Mouse (Mus musculus) T-helper 17 cell (primary cell): ENCODE results near the gene Rasgrf2.

ENCODE experiments used
- in situ Hi-C, 2 experiments: fragments of 300-600 bp; cut with MboI, MseI; formaldehyde crosslinking; loops; 1 replicate in 1 of 2; 2 replicates in 1 of 2; pipeline ENCODE4 v1.15.1; 2025; ENCODE audit warnings: high pct_unique_total_duplicates in 2 of 2

Gene Rasgrf2

DNA sequence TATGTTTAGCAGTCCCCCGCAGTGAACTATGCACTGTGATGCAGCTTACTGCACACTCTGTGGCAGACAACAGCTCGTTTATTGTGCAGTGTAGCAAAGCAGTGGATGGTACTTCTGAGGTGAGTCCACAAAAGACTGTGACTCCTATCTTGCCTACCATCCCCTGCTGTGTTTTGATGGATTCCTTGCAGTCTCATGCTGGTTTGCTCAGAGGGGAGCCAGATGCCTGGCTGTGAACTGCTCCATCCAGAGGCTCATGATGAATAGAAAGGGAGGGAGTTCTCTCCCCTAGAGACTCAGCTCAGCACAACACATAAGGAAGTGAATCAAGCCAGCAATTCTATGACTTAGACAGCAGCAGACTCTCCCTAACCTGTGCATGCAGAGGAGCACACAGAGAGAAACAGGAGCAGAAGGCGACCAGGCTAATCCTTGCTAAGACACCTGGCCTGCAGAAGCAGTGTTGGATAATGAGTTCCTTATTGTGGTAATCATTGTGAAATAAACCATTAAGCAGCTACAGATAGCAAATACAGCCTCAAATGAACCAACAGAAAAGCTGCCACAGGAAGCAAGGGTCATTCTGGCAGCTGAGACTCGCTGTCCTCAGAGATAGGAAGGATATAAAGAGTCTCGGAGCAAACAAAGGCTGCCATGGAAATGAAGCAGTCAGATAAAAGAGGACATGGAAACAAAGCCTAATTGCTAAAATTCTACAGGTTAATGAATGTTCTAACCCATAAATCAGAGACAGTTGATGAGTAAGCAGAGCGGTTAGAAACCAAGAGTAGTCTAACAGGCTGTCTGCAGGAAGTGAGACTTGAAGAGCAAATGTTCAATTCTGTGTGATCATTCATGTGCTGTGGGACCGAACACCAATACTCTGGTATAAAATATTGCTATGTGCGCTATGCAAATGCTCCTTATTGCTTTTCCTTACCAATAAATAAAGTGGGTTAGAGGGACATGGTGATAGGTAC lies 89.6 kb downstream of the Rasgrf2 start:
- in situ Hi-C loops: loop anchor here in 1 of 2 experiments (5.0 kb wide), 1 partner anchor 75 kb away; no protein-coding TSS in a partner anchor

- in situ Hi-C loops: no loop called here
These were observed 100.9 kb downstream of the Rasgrf2 start for GRCm38 (mm10) chr13:92030364-92031057.

DNA sequence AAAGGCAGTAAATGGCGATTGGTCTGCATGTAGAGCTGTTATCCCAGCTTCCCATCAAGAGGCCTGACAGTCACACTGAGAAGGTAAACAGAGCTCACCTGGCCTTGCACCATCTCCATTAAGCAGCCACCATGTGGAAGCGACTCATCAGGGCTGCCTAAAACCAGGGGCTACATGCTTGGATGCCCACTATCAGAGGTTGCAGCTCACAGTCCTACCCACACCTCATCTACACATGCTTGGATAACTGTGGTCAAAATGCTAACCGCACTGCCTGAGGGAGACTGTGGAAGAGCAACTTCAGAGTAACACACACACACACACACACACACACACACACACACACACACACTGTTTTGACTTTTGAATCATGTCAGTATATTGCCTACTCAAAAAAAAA lies 101.8 kb downstream of the Rasgrf2 start:
- in situ Hi-C loops: no loop called here

DNA sequence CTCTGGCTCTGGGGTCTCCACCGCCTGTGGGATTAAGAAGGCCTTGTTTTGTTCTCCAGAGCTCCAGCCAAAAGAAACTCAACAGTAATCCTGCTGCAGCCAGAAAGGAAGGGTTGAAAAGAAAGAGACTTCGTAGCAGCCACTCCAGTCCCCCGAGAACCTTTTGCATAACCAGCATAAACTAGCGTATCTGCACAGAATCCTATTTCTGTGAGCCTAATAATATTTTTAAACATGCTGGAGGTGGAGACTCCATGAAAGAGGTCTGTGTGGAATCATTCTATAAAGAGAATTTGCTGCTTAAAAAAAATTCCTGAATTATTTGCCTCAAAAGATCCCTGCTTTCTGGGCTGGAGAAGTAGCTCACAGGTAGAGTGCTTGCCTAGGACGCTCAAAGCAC lies 103.5 kb downstream of the Rasgrf2 start:
- in situ Hi-C loops: no loop called here

- in situ Hi-C loops: no loop called here
These were observed 104.8 kb downstream of the Rasgrf2 start for GRCm38 (mm10) chr13:92026651-92027050.

- in situ Hi-C loops: no loop called here
These were observed 106.3 kb downstream of the Rasgrf2 start for GRCm38 (mm10) chr13:92025124-92025523.

GRCm38 (mm10) chr13:92022202-92022601 lies 109.3 kb downstream of the Rasgrf2 start:
- in situ Hi-C loops: loop anchor here in 1 of 2 experiments (5.0 kb wide), 2 partner anchors 40 to 70 kb away; no protein-coding TSS in a partner anchor

- in situ Hi-C loops: no loop called here
These were observed 134.5 kb downstream of the Rasgrf2 start for GRCm38 (mm10) chr13:91996929-91997328.

DNA sequence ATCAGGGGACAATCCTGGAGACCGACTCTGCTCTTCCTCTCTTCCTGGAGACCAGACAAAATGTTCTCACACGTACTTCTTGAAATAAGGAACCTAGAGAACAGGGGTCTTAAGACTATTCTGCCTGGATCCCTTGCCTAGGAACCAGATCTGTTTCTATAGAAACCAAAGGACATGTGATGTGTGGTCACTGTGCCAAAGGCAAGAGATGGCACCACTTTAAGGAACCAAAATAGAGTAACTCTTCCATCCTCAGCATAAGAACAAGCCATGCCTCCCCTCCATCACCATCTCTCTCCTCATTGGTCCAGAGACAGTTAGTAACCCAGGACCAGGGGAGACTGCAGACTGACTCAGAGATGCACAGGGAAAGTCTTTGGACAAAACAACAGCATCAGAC lies 140.0 kb downstream of the Rasgrf2 start:
- in situ Hi-C loops: no loop called here

DNA sequence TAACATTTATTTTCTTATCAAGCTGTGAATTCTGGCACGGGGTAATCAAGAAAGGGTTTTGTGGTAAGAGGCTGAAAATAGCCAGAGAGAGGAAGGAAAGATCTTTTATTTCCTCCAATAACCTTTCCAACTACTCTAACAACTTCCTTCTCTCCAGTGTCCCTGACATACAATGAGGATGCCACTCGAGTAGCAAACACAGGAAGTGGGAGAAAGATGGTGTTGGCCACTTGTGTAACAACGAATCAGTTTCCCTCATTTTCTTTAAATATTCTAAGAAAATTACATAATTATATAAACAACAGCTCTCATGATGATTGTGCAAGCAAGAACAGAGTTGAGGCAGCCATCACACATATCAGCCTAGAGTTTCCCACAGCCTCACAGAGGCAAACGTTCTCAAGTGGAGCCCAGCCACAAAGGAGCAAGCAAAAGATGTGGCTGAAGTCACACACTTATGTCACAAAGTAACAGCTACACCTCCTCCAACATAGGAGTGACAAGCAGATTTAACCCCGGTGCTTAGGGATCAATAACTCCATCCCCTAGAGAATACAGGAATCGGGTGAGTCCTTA lies 140.7 kb downstream of the Rasgrf2 start:
- in situ Hi-C loops: no loop called here

DNA sequence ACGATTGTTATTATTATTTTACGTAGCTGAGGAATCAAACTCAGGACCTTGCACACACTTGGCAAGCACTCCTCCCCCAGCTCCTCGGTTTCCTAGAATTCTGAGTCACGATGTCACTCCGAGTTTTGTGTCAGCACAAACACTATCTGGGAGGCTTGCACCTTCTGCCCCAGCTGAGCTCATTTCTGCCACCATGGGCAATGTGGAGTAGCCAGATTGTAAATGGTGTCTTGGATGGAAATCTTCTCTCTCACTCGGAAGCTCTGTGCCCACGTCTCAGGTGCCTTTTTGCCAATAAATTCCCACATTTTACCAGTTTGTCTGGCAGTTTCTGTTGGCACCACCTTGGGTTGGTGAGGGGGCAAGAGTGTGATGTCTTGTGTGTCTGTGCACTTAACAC lies 143.1 kb downstream of the Rasgrf2 start:
- in situ Hi-C loops: no loop called here

DNA sequence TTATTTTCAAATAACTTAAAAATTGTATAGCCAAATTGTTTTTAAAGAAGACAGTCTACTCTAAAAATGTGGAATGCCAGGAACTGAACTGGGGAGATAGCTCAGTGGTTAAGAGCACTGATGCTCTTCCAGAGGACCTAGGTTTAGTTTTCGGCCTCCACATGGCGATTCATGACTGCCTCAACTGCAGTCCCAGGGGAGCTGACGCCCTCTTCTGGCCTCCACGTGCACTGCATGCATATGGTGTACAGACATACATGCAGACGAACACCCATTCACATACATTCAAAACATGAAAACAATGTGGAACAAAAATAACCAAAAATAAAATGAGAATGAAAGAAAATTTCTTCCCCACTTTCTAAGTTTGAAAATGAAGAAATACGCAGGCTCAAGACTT lies 144.5 kb downstream of the Rasgrf2 start:
- in situ Hi-C loops: no loop called here

DNA sequence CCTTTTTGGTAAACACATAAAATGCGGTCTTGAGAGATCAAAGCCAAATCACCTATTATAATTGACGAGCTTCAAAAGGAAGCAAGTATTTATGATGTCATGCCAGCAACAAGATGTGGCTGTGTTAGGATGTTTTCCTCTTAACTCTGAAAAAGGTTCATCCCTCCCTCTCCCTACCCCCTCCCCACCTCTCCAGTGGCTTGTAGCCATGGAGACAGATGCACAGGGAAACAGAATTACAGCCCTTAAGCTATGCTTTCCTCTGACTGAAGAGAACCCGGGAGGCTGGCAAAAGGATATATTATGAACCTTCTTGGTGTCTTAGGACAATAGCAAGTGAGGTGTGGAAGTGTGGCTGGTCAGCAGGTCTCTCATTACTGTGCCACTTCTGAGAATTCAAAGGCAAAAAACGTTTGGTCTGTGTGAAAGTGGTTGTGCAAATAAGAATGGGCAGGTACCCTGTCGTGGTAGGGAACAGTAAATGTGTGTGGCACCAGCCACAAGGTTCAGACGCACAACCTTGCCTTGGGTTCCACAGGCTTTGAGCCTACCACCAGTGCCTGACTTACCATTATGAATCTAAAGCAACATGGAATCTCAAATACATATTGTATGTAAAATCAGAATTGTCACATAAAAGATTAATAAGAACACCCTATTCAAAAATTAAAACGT lies 145.4 kb downstream of the Rasgrf2 start:
- in situ Hi-C loops: no loop called here

GRCm38 (mm10) chr13:91985019-91985418 lies 146.4 kb downstream of the Rasgrf2 start:
- in situ Hi-C loops: no loop called here

- in situ Hi-C loops: loop anchor here in 1 of 2 experiments (5.0 kb wide), 2 partner anchors 40 to 75 kb away; no protein-coding TSS in a partner anchor
These were observed 149.4 kb downstream of the Rasgrf2 start for GRCm38 (mm10) chr13:91982080-91982479.

DNA sequence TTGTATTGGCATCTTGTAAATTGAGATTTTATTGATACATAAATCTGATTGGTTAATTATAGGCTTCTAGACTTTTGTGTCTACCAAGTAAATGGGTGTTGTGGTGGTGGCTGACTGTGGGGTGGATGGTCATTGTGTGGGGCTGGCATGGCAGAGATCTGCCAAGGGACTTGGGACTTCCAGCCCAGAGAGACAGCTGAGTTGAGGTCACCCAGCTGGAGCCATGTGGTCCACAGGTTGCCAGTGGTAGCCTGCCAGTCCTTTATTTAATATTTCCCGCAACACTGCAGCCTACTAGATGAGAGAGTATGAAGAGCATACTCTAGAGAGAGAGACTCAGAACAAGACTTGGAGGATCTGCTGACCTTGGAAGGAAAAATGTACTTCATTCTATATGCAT lies 150.0 kb downstream of the Rasgrf2 start:
- in situ Hi-C loops: loop anchor here in 1 of 2 experiments (5.0 kb wide), 2 partner anchors 41 to 76 kb away; no protein-coding TSS in a partner anchor

GRCm38 (mm10) chr13:91976971-91977370 lies 154.5 kb downstream of the Rasgrf2 start:
- in situ Hi-C loops: no loop called here

DNA sequence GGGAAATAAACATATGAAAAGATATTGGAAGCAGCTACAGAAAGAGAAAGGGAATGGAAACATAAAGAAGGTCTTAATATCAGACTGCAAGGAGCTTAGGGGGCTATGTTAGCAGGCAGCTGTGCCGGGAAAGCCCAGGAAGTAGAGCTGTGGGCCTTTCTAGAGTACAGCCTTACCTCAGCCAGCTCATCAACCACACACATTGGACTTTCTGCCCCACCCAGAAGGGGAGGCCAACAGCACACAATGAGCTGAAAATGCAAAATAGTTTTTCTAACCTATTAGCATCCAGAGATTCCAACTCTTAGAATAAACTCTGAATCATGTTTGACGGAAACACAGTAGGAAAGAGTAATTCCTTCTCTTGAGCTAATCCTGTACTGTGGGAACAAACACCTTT lies 154.9 kb downstream of the Rasgrf2 start:
- in situ Hi-C loops: no loop called here

DNA sequence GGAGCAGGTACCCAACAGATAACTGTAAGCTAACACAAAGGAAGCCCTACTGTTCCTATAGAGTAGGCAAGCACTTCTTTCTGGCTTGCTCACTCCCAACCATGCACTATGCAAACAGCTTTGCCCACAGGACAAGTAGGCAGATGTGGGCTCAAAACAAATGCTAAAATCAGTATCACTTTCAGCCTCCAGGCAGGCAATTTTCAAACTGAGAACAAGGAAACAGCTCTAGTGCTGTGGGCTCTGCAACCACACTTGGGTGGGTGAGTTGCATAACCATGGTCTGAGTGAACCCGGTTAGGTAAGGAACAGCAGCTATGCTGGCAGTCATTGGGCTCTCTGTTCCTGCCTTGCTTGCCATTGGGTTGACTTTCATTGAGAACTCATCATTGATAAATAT lies 157.3 kb downstream of the Rasgrf2 start:
- in situ Hi-C loops: no loop called here

DNA sequence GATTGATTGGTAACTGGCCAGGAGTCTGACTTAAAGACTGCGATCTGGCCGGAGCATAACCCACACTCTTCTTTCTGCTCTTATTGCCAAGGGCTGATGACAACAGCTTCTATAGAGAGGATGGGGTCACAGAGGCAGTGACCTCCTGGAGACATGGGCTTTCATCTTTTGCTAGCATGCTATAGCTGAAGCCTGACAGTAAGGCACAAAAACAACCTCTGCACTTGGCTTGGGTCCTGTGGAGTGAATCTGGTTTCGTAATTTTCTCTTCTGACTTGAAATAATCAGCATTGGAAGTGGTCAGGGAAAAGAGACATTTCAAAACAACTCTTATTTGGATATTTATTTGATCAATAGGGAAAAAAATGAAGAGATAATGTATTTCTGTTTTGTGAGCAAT lies 160.2 kb downstream of the Rasgrf2 start:
- in situ Hi-C loops: no loop called here

DNA sequence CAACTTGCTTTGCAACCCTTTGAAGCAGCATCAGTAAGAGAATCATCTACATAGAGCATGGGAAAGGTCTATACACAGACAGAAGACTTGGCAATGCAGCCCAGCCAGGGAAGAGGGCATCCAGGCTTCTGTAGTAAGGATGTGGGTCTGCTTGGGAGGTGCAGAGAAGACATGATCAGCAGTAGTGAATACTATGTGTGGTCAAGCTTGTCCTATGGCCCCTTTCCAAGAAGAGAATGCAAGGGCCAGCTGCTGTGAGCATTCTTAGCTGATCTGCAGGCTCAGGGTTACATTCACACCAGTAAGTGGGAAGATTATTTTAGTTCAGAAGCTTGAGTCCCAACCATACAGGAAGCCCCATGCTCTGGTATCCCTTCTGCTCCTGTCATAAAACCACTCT lies 175.0 kb downstream of the Rasgrf2 start:
- in situ Hi-C loops: no loop called here
